Mouse (Mus musculus) right cerebral cortex, postnatal 36 days (tissue): Measurements from ENCODE around the gene B9d2.
"Not testable (repeated sequence)": the region's sequence is repeated elsewhere in the genome, so short reads cannot be mapped to it uniquely, and the experiment has no call there.

Source experiments
- DNase-seq, 2 experiments: peaks; one replicate each; pipeline ENCODE4 v3.0.0; 2022; ENCODE audit warnings: low spot score in 2 of 2, mixed read lengths in 1 of 2

Gene B9d2

DNA sequence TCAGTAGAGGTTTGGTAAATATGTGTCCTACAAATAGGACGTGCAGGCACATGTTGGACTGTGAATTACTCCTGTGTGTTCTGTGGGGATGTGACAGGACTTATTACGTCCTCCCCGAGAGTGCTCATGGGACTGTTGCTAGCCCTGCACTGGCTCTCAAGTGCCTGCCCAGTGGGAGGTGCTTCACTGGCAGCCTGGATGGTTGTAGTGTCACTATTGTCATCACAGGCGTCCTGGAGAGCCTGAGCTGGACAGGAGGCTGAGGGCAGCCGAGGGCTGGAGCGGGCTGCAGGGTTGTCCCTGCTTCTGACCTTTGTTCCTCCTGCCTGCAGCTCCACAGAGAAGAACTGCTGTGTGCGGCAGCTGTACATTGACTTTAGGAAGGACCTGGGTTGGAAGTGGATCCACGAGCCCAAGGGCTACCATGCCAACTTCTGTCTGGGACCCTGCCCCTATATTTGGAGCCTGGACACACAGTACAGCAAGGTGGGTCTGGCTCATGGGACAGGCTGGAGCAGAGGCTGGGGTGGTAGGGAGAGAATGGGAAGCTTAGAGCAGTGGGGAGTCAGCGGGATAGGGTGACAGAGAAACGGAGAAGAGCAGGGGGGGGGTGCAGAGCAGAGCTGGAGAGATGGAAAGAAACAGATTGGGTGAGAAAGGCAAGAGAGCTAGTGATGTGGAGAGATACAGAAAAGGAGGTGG, 23.4 kb downstream of the B9d2 start:
- no peak for DNase-seq

DNA sequence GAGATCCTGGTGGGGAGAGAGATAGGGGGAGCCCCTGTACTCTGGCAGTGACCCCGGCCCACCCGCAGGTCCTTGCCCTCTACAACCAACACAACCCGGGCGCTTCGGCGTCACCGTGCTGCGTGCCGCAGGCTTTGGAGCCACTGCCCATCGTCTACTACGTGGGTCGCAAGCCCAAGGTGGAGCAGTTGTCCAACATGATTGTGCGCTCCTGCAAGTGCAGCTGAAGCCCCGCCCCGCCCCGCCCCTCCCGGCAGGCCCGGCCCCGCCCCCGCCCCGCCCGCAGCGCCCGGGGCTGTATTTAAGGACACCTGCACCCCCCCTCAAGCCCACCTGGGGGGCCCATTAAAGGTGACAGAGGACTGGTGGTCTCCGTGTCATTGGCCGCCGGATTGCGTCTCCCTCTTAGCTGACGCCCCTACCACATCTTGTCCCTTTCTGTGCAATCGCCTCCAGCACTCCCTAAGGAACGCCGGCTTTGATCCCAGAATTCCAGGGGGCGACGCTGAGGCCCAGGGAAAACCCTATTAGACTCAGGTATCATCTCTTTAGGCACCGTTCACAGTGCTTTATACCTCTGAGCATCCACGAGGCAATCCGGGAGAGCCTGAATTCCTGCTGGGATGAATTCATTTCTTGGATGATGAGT, 24.3 kb downstream of the B9d2 start:
- DNase-seq, result no peak

DNA sequence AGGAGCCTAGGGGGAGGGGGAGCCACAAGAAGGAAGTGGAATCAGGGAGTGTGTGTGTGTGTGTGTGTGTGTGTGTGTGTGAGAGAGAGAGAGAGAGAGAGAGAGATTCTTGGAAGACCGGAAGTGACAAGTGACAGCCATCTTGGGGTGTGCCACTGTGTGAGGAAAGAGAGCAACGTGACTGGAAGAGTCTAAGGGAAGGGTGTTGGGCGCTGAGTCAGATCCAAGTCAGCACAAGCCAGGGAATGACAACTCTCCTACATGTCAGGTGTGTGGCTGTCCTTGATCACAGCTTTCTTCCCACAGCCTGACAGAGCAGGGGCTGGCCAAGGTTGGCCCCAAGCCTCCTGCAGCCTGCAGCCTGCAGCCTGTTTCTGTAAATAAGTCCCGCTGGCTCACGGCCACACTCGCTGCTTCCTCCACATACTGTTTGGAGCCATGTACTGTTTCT, 25.2 kb downstream of the B9d2 start:
- no peak for DNase-seq

DNA sequence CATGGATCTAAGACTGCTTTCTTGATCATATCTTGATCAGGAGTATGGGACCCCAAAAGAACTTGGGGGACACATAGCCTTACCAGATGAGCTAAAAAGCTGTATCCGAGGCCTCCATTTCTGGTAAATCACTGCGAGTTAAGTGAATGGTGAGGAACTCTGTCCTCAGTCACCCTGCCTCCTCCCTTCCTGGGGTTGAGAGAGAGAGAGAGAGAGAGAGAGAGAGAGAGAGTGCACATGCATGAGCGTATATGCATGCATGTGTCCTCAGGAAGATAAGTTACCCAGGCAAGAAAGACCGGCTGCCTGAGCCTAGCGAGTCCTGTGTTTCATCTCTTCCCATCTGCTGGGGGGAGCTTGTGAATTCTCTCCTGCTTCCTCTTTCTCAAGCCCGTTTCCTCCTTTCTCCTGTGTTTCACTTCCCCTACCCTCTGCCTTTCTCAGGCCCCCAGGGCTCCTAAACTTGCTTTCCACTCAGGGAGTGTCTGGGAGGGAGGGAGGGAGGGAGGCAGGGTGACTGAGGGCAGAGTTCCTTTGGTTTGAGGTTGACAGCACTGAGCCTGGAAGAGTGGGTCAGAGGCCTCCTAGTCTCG, 26.1 kb downstream of the B9d2 start:
- DNase-seq, result no peak

DNA sequence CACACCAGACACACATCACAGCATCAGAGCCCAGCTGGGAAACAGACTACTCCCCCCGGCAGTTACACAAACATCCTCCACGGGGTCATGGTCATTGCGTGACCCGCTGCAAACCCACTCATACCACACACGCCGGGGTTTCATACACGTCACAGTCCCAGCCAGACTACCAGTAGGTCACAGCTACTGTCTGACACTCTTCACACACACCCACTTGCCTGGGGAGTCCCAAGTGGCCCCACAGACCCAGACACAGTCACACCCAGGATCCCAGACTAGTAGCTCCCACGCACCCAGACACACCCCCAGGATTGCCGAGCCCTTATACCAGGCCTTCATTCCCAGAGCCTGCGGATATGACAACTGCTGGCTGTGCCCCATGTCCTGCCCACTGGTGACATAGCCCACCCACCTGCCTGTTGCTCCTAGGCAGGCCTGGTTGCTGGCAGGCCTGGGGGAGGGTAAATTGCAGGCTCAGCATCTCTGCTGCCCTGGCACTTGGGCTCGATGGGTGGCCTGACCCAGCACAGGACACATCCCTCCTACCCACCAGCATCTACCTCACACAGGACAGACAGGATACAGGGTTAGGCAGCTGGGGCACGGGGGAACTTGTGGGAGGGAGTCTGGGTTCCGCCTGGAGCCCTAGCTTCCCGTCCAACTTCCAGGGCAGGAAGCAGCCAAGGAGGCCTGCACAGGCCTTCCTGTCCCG, 27.2 kb downstream of the B9d2 start:
- DNase-seq, result no peak

GRCm38 (mm10) chr7:25709961-25710360, 29.4 kb downstream of the B9d2 start:
- DNase-seq, result no peak

DNA sequence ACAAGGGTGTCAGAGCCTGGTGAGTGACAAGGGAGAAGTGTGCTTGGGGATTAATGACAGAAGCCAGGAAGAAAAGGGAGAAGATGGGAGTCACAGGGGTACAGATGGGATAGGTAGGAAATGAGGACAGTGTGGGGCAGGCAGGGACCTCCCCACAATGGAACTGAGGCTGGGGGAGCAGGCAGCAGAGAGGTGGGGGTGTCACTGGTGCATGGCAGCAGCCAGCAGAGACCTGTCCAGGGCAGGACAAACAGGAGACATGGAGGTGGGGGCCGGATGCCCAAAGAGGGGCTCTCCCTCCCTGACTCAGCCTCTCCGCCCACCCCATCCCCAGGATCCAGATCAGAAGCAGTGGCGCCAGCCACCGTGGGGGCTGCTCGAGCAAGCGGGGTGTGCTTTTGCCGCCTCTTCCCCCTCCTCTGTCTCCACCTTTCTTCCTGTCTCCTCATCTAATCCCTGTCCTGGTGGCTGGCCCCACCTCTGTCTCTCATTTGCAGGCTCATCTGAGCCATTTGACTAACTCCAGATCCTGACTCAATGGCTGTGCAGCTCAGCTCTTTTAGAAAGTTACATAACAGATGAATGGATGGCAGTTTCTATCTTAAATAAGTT, 30.0 kb downstream of the B9d2 start:
- DNase-seq, result peak in 1 of 2 experiments; percentile 67

DNA sequence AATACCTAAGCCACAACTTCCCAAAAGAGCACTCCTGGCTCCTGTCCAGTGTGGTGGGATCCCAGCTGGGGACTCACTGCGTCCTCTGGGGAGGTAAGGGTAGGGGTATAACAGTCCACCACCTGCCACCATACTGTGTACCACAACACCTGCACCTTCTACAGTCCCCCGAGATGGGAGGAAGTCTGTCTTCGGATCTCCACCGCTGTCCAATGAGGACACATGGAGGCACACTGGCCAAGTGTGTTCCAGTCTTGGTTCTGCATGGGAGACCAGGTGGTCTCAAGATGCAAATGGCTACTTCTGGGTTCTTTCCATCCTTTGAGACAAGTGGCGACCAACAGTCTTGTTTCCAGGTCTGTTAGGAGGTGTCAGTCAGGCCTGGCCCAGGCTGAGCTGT, 30.6 kb downstream of the B9d2 start:
- DNase-seq, result no peak

DNA sequence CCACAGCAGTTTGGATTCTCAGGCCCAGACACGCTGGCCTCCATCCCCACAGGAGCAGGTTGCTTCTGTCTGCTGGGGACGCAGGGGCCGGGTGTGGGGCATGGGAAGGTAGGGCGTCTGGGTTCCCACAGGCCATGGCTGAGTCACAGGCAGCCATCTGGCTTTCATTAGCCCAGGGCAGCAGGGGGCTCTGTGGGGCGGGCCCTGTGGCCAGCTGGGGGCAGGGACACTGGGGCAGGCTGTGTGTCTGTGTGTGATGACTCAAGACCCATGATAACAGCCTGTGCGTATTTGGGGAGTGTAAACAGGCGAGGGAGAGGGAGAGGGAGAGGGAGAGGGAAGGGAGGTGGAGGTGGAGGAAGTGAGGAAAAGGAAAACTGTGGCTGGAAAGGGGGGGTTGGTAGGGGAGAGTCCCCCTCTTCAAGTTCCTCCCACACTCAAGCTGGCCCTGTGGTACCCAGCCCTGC, 31.2 kb downstream of the B9d2 start:
- DNase-seq, result no peak

GRCm38 (mm10) chr7:25712801-25713200, 32.2 kb downstream of the B9d2 start:
- DNase-seq, result no peak

GRCm38 (mm10) chr7:25714581-25714980, 34.0 kb downstream of the B9d2 start:
- DNase-seq, result no peak

- DNase-seq, result no peak
Measured at GRCm38 (mm10) chr7:25715731-25716271, 35.2 kb downstream of the B9d2 start.

DNA sequence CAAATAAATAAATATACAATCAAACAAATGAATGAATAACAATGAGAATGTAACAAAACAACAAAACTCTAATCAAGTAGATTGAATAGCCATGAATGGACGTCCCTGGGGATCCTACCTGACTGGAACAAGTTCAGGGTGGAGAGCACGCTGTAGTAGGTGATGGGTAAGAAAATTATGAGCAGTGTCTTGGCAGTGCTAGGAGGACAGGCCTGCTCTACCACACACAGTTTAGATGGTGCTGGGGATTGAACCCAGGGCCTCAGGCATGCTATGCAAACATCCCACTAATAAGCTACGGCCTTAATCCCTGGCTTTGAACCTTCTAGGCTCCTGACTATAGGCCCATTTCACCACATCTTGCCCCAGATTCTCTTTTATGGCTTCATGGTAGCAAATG, 36.9 kb downstream of the B9d2 start:
- no peak for DNase-seq

DNA sequence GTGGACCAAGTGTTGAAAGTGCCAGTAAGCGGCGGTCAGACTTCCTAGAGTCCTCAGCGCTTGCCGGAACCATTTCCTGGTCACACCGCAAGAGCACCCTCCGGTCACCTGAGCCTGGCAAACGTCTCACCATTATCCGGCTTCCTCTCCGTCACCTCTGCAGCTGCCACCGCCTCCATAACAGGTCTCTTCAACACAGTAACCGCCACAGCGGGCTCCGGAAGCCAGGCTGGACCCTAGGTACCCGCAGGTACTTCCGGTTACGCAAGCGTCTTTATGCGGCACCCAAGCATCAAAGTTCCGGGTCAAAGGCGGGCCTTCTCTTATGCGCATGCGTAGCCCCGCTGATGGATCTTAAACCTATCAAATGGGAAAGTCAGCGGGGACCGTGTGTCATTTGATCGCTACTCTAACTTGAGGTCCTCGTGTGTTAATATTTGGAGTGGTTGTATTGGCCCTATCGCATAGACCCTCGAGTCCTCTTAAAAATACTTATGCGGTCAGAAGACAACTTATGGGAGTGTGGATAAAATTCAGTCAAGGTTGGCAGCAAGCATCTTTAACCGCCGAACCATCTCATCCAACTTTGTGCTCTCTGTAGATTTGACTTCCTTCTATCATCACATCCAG, 38.3 kb downstream of the B9d2 start, which contains the start of gene Ccdc97:
TSS of gene Ccdc97 (minus strand) at position 301 of the 630 bp plus-strand sequence.
- peak; percentile 92 to 95 for DNase-seq

- peak; percentile 59 to 62 for DNase-seq
Measured at GRCm38 (mm10) chr7:25719761-25720610, 39.4 kb downstream of the B9d2 start.

- DNase-seq, result no peak
Measured at GRCm38 (mm10) chr7:25720760-25721159, 40.2 kb downstream of the B9d2 start.

DNA sequence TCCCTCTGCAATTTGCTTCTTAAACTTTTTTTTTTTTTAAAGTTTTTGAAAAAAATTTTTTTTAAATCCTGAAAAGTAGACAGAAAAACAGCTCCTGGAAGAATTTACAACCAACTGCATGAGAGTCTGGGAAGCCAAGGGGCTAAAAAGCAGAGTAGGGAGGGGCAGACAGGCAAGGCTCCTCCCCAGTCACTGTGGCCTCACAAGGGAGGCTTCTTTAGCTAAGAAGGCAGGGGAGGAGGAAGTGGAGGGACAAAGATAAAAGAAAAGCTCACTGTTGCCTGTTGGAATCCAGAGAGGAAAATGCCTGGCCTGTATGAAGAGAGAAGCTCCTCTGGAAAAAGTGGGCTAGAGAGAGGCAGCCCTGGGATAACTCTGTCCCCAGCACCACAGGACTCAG, 41.2 kb downstream of the B9d2 start:
- not testable (repeated sequence) for DNase-seq

GRCm38 (mm10) chr7:25725886-25726285, 45.3 kb downstream of the B9d2 start:
- no peak for DNase-seq

- DNase-seq, result no peak
Measured at GRCm38 (mm10) chr7:25727800-25728199, 47.2 kb downstream of the B9d2 start.

GRCm38 (mm10) chr7:25729396-25729795, 48.8 kb downstream of the B9d2 start:
- DNase-seq, result no peak
